Mouse (Mus musculus) liver, adult 2 months (tissue): ENCODE measurements around the gene Layn.

Source experiments
- CTCF ChIP-seq: fragments of 200-500 bp; IDR thresholded peaks from 2 replicates; pipeline ENCODE4 v1.5.1; 2011; ENCODE audit warnings: low read depth, low read length, control low read depth
- POLR2A ChIP-seq: fragments of 200-500 bp; IDR thresholded peaks from 2 replicates; pipeline ENCODE4 v1.6.1; 2011; ENCODE audit warnings: low read length, control low read depth; ENCODE audit not compliant: insufficient read depth; ENCODE audit errors: extremely low read depth

DNA sequence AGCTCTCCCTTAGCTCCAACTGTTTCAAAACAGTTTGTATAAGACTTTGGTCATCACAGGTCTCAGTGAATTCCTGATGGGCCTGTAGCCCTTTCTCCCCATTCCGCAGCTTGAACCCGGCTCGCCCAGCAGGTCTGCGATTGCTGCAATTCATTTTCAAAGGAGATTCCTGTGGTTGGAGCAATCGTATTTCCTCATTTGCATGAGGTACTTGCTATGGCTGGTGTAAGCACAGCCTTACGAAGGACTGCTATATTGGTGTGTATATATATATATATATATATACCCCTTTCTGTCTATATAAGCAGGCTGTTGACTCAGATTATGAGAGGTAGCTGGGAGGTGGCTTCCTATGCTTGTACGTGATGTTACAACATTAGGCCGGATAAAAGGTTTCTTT lies 44.6 kb downstream of the Layn start:
- TF ChIP-seq POLR2A (no peak), CTCF (no peak)
